Mouse (Mus musculus) liver, adult 2 months (tissue): Measurements from ENCODE around the gene Helb.

ENCODE experiments used
- CTCF ChIP-seq: fragments of 200-500 bp; IDR thresholded peaks from 2 replicates; pipeline ENCODE4 v1.5.1; 2011; ENCODE audit warnings: low read depth, low read length, control low read depth
- POLR2A ChIP-seq: fragments of 200-500 bp; IDR thresholded peaks from 2 replicates; pipeline ENCODE4 v1.6.1; 2011; ENCODE audit warnings: low read length, control low read depth; ENCODE audit not compliant: insufficient read depth; ENCODE audit errors: extremely low read depth

- TF ChIP-seq POLR2A = no peak
- peak; percentile 70; the same call in 1 of the 2 replicates for TF ChIP-seq CTCF
Observed at GRCm38 (mm10) chr10:120064424-120064823, 48.4 kb downstream of the Helb start.
